Mouse (Mus musculus) layer of hippocampus, adult 18-20 months (tissue): Measurements from ENCODE around the gene Tuba4a. TPM values are rescaled to one million over a fixed set of nuclear protein-coding genes. Genes with fewer than 3 reads are reported as not detected.

Source experiments
- DNase-seq, 2 experiments: peaks; one replicate each; pipeline ENCODE4 v3.0.0; 2022; ENCODE audit warnings: low spot score in 2 of 2
- long read RNA-seq: library from polyadenylated mRNA; stranded (forward); transcript quantifications from one replicate; pipeline ENCODE4 v2.0.0, GENCODE M21; 2021
- total RNA-seq, 2 experiments: library from RNA; stranded (reverse); gene quantifications; 2 replicates each; pipeline ENCODE4 v1.2.3; 2021

Gene Tuba4a
- total RNA-seq = 100 to 1,000 TPM; 524 to 572 TPM
- long read RNA-seq, transcript Tuba4a-202 (4 exons, 2,840 nt) = major isoform, 147 of 214 reads
- long read RNA-seq, partial matches to known transcripts = 14 of 214 reads
- long read RNA-seq, other reads (novel, unspliced or antisense) = 53 of 214 reads

GRCm38 (mm10) chr1:75219531-75219930, at the start of gene Tuba4a:
Tuba4a (minus strand) TSS chr1:75219865.
- peak in 1 of 2 experiments; percentile 16 for DNase-seq

GRCm38 (mm10) chr1:75264091-75264880, 44.6 kb upstream of the Tuba4a start, which contains the start of gene Ptprn:
Ptprn (minus strand) TSS chr1:75264502.
- peak; percentile 78 to 79 for DNase-seq

GRCm38 (mm10) chr1:75262969-75263951, 43.6 kb upstream of the Tuba4a start:
- DNase-seq = peak in 1 of 2 experiments; percentile 61

GRCm38 (mm10) chr1:75261278-75261677, 41.6 kb upstream of the Tuba4a start:
- DNase-seq = no peak

GRCm38 (mm10) chr1:75255516-75256046, 35.9 kb upstream of the Tuba4a start:
- no peak for DNase-seq

GRCm38 (mm10) chr1:75254625-75255013, 35.0 kb upstream of the Tuba4a start:
- peak in 1 of 2 experiments; percentile 58 for DNase-seq

- peak; percentile 61 to 90 for DNase-seq
Observed at GRCm38 (mm10) chr1:75253849-75254624, 34.4 kb upstream of the Tuba4a start.

GRCm38 (mm10) chr1:75253029-75253428, 33.4 kb upstream of the Tuba4a start:
- DNase-seq = no peak

GRCm38 (mm10) chr1:75252308-75252707, 32.6 kb upstream of the Tuba4a start:
- DNase-seq = no peak

GRCm38 (mm10) chr1:75251112-75251970, 31.7 kb upstream of the Tuba4a start:
- DNase-seq = peak in 1 of 2 experiments; percentile 70

GRCm38 (mm10) chr1:75250498-75250897, 30.8 kb upstream of the Tuba4a start:
- DNase-seq = no peak

- peak in 1 of 2 experiments; percentile 63 for DNase-seq
Observed at GRCm38 (mm10) chr1:75248041-75248772, 28.5 kb upstream of the Tuba4a start.

- no peak for DNase-seq
Observed at GRCm38 (mm10) chr1:75247071-75247930, 27.6 kb upstream of the Tuba4a start.

- DNase-seq = peak; percentile 60 to 80
Observed at GRCm38 (mm10) chr1:75244836-75245235, 25.2 kb upstream of the Tuba4a start.

- no peak for DNase-seq
Observed at GRCm38 (mm10) chr1:75244175-75244826, 24.6 kb upstream of the Tuba4a start.

- DNase-seq = no peak
Observed at GRCm38 (mm10) chr1:75243411-75243810, 23.7 kb upstream of the Tuba4a start.

GRCm38 (mm10) chr1:75239591-75239990, 19.9 kb upstream of the Tuba4a start:
- DNase-seq = peak in 1 of 2 experiments; percentile 71
